Mouse (Mus musculus) spleen, postnatal 36 days (tissue): Measurements from ENCODE around the gene Rims4.

Experiments
- DNase-seq, 2 experiments: peaks; one replicate each; pipeline ENCODE4 v3.0.0; 2022; ENCODE audit warnings: low spot score in 2 of 2, mixed read lengths in 1 of 2

Gene Rims4

DNA sequence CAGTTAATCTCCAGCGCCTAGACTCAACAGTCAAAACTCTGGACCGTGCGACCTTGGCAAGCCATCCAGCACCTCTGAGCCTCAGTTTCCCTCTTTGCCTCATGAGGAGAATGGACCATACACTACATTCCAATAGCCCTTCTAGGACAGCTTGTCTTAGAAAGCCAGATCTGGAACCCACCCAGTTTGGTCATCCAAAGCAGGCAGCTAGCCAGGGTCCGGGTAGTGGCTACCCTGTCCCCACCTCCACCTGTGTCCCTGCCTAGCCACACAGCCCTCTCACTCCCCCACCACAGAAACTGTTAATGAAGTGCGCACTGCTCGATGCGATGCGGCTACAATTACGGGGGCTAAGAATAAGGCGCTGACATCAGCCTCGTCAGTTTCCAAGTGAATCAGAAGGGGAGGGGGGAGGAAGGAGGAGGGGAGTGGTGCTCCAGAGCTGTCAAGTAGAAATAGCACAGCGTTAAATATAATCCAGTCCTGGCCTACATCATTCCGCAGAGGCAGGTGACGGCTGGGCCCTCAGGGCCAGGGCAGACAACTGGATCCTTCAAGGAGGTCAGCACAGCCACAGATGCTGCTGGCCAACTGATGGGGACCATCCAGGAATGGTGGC is 6.5 kb downstream of the Rims4 start:
- no peak for DNase-seq

DNA sequence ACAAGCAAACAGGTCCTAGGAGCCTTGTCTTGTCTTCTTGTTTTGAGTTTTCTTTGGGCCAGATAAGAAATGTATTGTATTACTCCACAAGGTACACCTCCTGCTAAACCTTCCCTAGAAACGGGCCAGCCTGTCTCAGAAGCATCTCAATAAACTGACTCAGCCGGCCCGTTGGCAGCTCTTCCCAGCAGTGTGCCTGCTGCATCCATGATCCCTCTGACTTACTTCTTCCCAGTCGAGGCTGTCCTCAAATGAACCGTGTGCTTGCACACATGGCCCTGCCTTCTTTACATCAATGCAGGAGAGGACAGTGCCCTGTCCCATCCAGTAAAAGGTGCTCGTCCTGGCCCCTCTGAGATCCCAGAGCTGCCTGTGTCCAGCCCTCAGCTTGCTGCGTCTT is 8.9 kb downstream of the Rims4 start:
- no peak for DNase-seq

DNA sequence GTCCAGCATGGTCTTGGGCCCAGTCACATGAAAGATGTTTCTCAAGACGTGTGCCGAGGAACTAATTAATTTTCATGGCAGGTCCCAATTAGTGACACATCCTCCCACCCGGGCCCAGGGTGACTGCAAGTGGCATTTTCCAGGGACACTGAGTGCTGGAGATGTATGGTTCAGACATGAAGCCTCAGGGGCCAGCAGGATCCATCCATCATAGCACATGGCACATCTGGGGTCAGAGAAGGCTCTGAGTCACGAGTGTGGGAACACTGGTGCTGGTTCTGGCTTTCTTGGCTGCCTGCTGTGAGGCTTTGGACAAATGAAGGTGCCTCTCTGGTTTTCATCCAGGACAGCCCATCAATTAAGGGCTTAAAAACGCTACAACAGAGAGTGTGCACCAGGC is 11.4 kb downstream of the Rims4 start:
- DNase-seq: no peak

DNA sequence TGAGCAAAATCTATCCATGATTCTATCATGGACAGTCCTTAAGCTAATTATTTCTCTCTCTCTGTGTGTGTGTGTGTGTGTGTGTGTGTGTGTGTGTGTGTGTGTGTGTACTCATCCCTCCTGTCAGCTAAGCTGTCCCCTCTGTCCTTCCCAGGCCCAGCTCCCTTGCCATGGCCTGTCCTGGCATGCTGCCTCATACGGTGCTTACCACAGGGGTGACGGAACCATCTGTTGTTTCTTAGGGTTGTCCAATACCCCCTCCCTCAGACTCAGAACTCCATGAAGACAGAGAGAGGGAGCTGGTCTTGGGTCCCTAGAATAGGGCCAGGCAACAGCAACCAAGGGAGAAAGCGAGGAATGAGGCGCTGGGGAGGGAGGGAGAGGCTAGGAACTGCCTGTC is 14.2 kb downstream of the Rims4 start:
- no peak for DNase-seq

DNA sequence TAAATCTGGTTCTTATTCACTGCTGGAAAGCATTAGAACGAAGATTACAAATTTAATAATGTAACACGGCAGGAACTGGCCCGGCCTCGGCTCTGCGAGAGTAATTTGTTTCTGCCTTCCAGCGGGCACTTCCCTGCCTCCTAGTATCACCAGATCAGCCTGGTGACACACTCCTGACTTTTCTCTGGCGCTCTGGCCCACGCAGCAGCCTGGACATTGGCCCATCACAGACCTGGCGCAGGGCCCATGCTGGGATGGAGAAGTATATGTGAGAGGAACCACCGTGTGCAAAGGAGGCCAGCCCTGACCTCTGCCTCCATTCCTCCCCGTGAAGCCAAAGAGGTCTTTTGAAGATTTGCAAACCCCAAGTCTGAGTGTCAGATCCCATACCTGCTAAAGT is 15.0 kb downstream of the Rims4 start:
- DNase-seq: no peak

DNA sequence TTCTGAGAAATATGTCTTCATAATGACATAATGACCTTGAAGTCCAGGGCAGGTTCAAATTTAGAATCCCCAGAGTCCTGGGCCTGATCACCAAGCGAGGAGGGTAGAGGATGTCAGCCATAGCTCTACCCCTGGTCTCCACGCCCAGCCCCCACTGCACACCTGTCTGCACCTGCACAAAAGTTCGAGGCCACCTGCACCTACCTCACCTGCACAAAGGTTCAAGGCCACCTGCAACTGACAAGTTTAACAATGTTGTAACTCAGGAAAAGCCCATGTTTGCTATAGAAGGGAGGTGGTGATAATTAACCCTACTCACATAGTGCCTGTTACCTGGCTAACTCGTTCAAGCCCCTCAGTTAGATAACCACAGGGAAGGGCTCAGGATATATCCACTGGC is 16.0 kb downstream of the Rims4 start:
- DNase-seq: no peak

DNA sequence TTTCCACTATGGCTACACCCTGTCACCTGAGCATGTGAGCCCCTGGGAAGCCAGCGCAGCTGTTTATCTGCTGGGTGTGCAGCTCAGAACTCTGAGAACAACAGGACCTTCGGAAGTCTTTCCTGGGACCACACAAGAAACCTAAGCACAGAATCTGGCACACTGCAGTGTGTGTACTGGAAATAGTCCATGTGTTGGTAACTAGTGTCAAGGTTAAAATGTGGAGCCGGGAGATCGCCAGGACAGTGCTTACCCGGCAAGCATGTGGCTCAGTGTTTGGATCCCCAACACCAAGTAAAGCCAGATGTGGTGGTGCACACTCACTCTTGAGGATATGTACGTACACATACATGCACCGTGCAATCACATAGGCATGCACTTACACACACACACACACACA is 17.4 kb downstream of the Rims4 start:
- no peak for DNase-seq

DNA sequence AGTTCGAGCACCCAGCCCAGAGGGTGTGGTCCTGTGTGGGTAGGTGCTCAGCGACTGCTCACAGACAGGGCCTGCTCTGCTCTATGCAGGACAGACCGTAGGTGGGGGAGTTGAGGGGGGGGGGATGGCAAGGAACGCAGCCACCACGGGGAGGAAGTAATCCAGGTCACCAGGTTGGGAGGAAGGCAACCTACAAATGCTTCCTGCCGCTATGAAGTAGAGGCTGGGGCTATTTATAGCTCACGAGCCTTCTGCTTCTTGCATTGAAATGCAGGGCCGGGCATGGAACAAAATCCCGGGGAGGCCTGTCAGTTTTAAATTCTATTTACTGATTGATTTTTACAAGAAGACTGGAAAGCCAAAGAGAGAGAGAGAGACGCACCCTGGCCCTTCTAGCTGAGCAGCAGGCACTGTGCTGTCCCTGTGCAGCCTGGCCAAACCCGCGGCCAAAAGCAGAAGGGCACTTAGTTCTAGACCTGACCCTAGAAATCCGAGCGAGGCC is 18.5 kb downstream of the Rims4 start:
- no peak for DNase-seq

DNA sequence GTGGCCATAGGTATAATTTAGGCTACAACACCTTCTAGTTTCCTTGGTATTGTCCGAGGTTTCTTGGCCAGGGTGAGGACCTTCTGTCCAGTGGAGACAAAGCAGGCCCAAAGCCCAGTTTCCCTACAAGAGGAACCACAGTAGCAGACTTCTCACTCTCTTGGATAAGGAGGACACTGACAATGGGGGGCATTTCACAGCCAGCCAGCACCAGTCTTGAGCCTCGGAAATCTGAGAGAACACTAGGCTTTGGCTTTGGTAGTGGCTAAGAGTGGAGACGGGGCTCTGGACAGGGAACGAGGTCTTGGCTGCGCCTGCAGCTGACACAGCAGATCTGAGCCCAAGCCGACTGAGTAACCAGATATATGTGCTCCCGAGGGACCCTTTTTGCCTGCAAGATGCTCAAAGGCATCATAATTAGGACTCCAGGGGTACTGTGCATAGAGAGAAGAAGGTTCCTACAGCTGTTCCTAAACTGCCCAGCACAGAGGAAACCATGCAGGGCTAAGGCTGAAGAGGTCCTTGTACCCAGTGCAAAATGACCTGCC is 20.4 kb downstream of the Rims4 start:
- DNase-seq: no peak

DNA sequence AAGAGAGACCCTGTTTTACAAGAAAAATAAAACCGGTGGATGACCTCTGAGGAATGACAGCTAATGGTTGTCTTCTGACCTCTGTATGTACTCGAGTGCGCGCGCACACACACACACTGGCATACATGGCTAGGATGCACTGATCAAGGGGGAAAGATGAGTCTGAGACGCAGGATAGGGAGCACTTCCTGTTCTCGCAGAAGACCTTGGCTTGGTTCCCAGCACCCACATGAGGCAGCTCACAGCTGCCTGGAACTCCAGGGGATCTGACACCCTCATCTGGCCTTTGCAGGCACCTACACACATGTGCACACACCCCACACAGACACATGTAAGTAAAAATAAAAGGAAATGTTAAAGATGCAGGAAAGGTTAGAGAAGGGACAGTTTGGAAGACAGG is 21.5 kb downstream of the Rims4 start:
- DNase-seq: no peak

DNA sequence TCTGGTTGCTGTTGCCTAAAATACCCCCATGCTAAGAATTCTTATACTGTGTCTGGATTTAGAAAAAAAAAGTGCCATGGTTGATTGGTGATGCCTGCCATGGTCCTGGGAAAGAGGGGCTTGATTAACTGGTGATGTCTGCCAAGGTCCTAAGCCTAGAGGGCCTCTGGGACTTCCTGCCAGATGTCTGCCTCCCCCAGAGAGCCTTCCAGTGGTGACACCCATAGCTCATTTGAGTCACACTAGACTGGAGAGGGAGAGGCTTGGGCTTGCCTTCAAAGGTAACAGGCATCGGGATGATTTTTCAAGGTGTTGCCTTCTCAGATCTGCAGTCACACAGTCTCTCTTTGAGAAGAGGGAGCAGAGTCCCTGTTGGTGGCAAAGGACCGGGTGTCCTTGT is 23.3 kb downstream of the Rims4 start:
- DNase-seq: no peak

DNA sequence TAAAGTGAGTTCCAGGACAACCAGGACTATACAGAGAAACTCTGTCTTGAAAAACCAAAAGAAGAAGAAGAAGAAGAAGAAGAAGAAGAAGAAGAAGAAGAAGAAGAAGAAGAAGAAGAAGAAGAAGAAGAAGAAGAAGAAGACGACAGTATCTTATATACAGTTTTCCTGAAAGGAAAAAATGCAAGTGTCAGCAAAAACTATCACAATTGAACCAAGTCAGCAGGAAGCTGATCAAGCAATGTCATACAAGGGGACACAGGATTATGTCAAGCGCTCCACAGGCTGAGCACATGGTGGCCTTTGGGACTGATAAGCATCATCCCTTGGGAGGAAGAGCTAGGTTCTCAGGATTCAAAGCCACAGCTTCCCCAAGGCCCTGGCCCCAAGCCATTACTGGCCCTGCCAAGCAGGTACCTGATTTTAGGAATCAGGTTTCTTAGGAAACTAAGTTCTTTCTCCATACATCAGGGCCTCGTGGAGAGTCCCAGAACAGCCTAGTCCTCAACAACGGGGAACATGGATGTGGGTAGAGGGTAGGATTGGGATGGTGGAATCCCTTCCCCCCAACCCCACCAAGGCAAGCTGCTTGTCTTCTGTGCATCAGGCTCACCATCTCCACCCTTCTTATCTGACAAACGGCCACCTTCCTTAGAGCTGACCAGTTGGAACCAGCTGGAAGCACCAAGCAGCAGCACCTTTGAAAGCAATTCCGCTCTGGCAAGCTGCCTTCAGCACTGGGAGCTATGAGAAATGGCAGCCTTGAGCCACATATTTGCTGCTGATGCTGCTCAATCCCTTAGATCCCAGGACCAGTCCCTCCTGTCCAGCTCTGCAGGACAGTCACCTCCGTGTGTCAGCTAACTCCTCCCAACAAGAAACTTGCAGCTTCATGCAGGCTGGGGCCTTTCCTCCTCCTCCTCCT is 24.8 kb downstream of the Rims4 start:
- no peak for DNase-seq

DNA sequence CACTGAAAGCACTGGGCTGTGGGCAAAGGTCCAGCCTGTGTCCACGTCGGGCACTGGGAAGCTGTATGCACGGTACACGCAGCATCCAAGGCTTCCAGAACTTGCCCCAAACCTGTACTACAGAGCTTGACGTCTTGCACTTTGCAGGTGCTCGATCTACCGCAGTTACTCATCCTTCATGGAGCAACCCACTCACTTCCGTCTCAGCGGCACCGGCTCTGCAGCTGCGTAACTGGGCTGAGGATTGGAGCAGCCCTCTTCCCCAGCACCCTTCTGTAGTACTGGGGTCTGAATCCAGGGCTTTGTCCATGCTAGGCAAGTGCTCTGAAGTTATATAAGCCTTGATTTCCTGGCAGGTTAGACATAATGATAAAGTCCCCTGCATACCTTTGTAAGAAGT is 27.2 kb downstream of the Rims4 start:
- DNase-seq: no peak

DNA sequence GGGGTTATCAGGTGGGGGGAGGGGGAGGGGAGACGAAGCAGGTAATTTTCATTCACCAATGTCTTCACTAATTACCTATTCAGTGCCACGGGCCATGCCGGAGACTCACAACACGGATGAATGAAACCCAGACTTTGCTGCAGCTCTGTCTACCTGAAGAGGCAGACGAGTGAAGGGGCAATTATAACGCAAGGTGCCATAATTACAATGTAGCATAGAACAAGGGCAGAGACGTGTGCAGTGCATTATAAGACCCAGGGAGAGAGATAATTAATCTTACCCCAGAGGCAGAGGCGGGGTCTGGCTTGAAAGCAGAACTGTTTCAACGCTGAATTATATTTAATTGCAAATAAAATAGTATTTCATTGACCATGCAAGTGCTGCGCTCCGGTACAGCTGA is 27.9 kb downstream of the Rims4 start:
- no peak for DNase-seq

DNA sequence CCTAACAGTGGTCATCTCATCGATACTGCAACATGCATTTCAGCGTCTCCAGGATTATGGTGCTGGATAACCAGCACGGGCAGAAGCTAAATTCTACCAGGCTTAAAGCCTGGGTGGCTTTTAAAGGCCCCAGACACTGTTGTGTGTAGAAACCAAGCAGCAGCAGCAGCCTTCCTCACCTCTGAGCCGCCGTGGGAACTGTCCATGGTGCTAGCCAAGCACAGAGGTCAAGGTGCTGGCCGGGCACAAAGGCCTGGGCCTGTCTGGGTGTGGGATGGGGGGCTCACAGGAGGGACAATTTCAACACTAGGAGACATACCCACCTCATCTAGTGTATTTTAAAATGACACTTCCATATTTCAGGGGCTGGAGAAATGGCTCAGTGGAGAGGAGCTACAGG is 29.1 kb downstream of the Rims4 start:
- no peak for DNase-seq

DNA sequence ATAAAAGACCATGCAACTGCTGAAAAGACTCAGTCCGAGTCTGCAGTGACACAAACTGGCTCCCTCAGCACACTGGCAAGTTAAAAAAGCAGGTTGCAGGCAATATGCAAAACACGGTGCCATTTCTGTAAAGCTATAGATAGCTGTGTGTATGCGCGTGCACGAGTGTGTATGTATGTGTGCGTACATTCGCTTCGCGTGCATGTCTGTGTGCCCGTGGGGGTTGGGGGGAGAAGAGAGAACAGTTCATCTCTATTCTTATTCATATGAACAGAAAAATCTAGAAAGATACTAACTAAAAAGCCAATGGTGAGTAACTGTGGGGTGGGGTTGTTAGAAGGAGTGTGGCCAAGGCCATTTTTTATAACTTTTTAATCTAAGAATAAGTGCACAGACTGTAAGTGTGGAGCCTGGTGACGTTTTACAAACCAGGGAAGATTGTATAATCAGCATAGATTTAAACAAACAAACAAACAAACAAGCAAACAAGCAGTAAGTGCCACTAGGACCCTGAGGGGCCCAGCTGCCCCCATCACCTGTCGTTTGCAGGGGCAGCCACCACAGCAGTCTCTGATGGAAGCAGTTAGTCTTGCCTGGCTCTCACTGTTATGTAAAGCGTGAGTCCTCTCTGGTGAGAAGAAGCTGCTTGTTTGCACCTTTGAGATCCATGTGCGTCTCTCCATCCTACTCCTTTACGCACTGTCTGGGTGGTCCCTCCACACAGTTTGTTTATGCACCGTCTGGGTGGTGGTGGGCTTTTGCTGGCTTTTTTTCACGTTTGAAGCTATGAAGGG is 35.4 kb downstream of the Rims4 start:
- DNase-seq: no peak

DNA sequence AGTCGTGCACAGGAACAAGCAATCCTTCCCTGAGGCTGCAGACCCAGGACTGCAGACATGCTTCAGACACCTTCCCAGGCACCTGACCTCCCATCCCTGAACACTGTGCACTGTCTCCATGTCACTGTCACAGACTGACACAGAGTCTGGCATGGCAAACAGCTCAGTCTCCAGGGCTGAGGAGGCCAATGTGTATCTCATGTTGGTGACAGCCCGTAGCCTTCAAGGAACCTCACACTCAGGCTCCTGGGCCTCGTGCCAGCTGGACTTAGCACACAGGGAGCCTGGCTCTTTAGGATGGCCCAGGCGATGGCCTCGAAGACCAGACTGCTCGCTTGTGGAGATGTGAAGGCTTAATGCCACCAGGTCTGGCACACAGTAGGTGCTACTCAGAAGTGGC is 37.6 kb downstream of the Rims4 start:
- DNase-seq: no peak

DNA sequence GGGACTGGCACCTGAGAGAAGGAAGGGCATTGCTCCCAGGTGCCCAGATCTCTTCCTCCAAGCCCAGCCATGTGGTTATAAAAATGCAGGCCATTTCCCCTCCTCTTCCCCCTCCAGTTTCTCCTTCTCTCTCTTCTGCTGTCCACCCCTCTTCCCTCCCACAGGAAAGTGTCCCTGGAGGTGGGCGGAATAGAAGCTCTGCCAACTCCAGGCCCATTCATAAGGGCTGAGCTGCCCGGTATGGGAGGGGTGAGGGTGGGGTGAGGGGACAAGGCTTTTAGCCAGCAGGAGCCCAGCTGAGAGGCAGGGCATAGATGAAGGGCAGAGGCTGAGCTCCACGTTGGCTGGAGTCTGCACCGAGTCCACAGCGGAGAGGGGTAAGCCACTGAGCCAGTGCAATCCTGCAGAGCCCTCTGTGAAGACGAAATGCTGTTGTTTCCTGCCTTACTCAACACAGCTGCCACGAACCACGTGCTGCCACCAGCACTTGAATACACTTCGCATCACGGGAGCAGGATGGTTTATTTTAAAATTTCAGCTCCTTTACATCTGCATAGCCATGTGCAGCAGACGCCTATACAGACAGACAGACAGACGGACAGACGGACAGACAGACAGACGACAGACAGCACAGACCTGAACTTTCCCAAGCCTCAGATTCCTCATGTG is 41.5 kb downstream of the Rims4 start:
- no peak for DNase-seq

DNA sequence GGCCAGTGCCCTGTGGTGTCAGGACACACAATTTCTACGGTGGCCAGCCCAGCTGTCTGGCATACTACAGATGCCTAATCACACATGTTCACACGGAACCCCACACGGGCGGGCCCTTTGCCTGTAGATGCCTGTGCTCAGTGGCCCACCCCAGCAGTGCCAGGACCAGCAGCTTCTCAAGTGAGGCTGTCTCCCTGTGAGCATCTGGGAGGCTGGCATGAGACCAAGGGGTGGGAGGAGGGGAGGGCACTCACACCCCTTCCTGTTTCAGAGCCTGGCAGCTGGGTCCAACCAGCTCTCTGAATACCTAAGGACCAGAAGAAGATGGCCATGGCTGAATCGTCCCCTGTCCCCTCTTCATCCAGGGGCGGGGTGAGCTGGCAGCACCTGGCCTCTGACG is 43.0 kb downstream of the Rims4 start:
- no peak for DNase-seq

DNA sequence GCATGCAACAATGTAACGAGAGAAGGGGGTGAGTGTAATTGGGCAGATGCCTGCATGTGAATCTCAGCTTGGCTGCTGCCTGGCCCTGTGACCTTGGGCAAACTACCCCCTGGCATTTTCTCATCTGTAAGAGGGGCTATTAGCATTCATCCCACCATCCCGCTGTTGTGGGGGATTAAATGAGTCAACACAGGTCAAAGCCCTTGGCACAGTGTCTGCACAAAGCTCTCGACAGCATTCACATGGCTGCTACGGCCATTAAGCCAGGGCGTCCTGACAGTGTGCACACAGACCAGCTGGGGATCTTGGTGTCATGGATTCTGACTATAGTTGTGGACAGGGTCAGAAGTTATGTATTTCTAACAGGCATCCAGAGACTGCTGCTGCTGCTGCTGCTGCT is 43.6 kb downstream of the Rims4 start:
- DNase-seq: no peak

DNA sequence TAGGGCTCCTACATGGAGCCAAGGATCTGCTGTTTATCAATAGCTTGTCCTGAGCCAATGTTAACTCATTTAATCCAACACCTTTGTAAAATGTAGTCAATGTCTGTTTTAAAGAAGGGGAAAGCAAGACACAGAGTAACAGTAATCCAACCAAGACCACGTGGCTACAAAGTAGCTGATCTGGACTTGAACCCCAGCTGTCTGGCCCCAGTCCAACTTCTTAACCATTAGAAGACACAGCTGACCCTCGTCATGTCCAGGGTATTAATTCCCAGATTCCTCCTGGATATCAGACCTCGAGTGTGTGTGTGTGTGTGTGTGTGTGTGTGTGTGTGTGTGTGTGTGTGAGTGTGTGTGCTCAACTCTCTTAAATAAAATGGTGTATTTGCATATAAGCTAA is 46.6 kb downstream of the Rims4 start:
- DNase-seq: no peak

DNA sequence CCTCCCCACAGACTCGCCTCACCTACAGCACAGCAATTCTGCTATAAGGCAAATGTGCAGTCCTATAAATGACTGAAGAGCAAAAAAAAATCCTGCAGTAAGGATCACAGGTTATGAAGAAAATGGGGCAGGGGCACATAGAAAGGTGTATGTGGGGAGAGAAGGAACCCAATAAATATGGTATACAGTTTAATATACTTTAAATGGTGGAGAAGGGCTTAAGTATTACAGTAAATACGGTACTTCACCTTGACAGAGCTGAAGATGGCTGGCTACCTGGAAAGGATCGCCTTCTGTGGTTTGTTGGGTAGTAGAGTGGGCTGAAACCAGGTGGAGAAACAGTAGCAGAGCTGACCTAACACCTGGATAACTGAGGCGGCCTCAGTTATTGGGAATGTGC is 47.2 kb downstream of the Rims4 start:
- DNase-seq: no peak
